Mouse (Mus musculus) CH12.LX (cell line): ENCODE results near the gene Lcn3. TPM values are rescaled to one million over a fixed set of nuclear protein-coding genes. Genes with fewer than 3 reads are reported as not detected.

Source experiments
- DNase-seq: peaks from one replicate; pipeline ENCODE4 v3.0.0-alpha.2; 2013; ENCODE audit errors: extremely low read depth
- H3K27ac ChIP-seq: 2 replicates; pipeline ENCODE4 v1.5.1; 2012; ENCODE audit warnings: low read depth, mild to moderate bottlenecking, control low read depth, moderate library complexity; ENCODE audit not compliant: insufficient read depth
- H3K27me3 ChIP-seq: replicated peaks from 2 replicates; pipeline ENCODE3; 2012; ENCODE audit warnings: inconsistent platforms
- H3K36me3 ChIP-seq, 2 experiments: replicated peaks in 1 of 2; 2 replicates each; pipeline versions ENCODE3 to v1.6.1; 2012; ENCODE audit warnings: inconsistent platforms in 1 of 2, low read length in 1 of 2, mild to moderate bottlenecking in 1 of 2, mixed read lengths in 1 of 2, moderate library complexity in 1 of 2; ENCODE audit not compliant: control insufficient read depth in 1 of 2, insufficient read depth in 1 of 2
- H3K4me1 ChIP-seq, 2 experiments: 2 replicates each; pipeline ENCODE4 v1.6.1; 2012; ENCODE audit warnings: inconsistent platforms in 1 of 2, moderate library complexity in 1 of 2; ENCODE audit not compliant: insufficient read depth in 2 of 2, control insufficient read depth in 1 of 2
- H3K4me2 ChIP-seq: 2 replicates; pipeline ENCODE4 v1.6.1; 2012; ENCODE audit warnings: low read depth, mild to moderate bottlenecking, control low read depth; ENCODE audit not compliant: poor library complexity, insufficient read depth, severe bottlenecking
- H3K4me3 ChIP-seq, 3 experiments: fragments of 150-350 bp in 1 of 3; sonication (generic) in 1 of 3; replicated peaks in 1 of 3; 2 replicates each; pipeline versions ENCODE3 to v1.5.1; 2011 to 2012; ENCODE audit warnings: low read depth in 2 of 3, low read length in 2 of 3, mild to moderate bottlenecking in 2 of 3, moderate library complexity in 2 of 3, control low read depth in 1 of 3, improper control_type of control experiment in 1 of 3, inconsistent platforms in 1 of 3, mixed read lengths in 1 of 3; ENCODE audit not compliant: poor library complexity in 1 of 3
- H3K79me2 ChIP-seq: replicated peaks from 2 replicates; pipeline ENCODE4 v1.6.1; 2012; ENCODE audit warnings: mild to moderate bottlenecking, moderate library complexity; ENCODE audit not compliant: control insufficient read depth, poor library complexity, insufficient read depth, severe bottlenecking; ENCODE audit errors: extremely low read depth
- H3K9ac ChIP-seq: 2 replicates; pipeline ENCODE4 v1.6.1; 2012; ENCODE audit warnings: low read depth, mild to moderate bottlenecking, control low read depth, moderate library complexity; ENCODE audit not compliant: insufficient read depth
- H3K9me3 ChIP-seq: replicated peaks from 2 replicates; pipeline ENCODE3; 2012; ENCODE audit warnings: low read length, inconsistent platforms, mixed read lengths
- CHD1 ChIP-seq: IDR thresholded peaks from 2 replicates; pipeline ENCODE4 v1.6.1; 2012; ENCODE audit warnings: low read depth, low read length, improper control_type of control experiment, inconsistent platforms
- CHD2 ChIP-seq: IDR thresholded peaks from 2 replicates; pipeline ENCODE4 v1.6.1; 2011; ENCODE audit warnings: low read length, improper control_type of control experiment
- CTCF ChIP-seq, 2 experiments: IDR thresholded peaks in 1 of 2; conservative IDR thresholded peaks in 1 of 2; 2 replicates each; pipeline ENCODE4 v1.5.1; 2011 to 2012; ENCODE audit warnings: low read depth in 2 of 2, low read length in 2 of 2, improper control_type of control experiment in 1 of 2, inconsistent platforms in 1 of 2, mild to moderate bottlenecking in 1 of 2, moderate library complexity in 1 of 2
- E2F4 ChIP-seq: IDR thresholded peaks from 2 replicates; pipeline ENCODE4 v1.6.1; 2011; ENCODE audit warnings: low read depth, low read length, improper control_type of control experiment; ENCODE audit not compliant: insufficient replicate concordance
- ETS1 ChIP-seq: conservative IDR thresholded peaks from 2 replicates; pipeline ENCODE4 v1.6.1; 2012; ENCODE audit warnings: low read depth, mild to moderate bottlenecking, inconsistent platforms, low read length, improper control_type of control experiment, moderate library complexity
- HCFC1 ChIP-seq: IDR thresholded peaks from 2 replicates; pipeline ENCODE4 v1.6.1; 2012; ENCODE audit warnings: low read depth, mild to moderate bottlenecking, inconsistent platforms, low read length, improper control_type of control experiment
- KAT2A ChIP-seq: IDR thresholded peaks from 2 replicates; pipeline ENCODE4 v1.6.1; 2012; ENCODE audit warnings: low read length, improper control_type of control experiment, inconsistent platforms; ENCODE audit not compliant: insufficient replicate concordance
- MAX ChIP-seq: IDR thresholded peaks from 2 replicates; pipeline ENCODE4 v1.6.1; 2011; ENCODE audit warnings: low read length, improper control_type of control experiment
- MAZ ChIP-seq: IDR thresholded peaks from 2 replicates; pipeline ENCODE4 v1.6.1; 2012; ENCODE audit warnings: low read depth, mild to moderate bottlenecking, inconsistent platforms, low read length, improper control_type of control experiment, moderate library complexity
- MEF2A ChIP-seq: IDR thresholded peaks from 2 replicates; pipeline ENCODE4 v1.6.1; 2014; ENCODE audit warnings: low read depth, mild to moderate bottlenecking, inconsistent platforms, low read length, improper control_type of control experiment, borderline replicate concordance
- PAX5 ChIP-seq: IDR thresholded peaks from 2 replicates; pipeline ENCODE4 v1.6.1; 2012; ENCODE audit warnings: low read length, inconsistent platforms, mixed read lengths
- POLR2AphosphoS2 ChIP-seq: IDR thresholded peaks from 2 replicates; pipeline ENCODE4 v1.6.1; 2011; ENCODE audit warnings: low read depth, low read length, improper control_type of control experiment
- RAD21 ChIP-seq: IDR thresholded peaks from 2 replicates; pipeline ENCODE4 v1.6.1; 2011; ENCODE audit warnings: low read depth, mild to moderate bottlenecking, low read length, improper control_type of control experiment, moderate library complexity
- TBP ChIP-seq: conservative IDR thresholded peaks from 2 replicates; pipeline ENCODE4 v1.6.1; 2011; ENCODE audit warnings: low read depth, low read length, improper control_type of control experiment
- ZC3H11A ChIP-seq: IDR thresholded peaks from 2 replicates; pipeline ENCODE4 v1.6.1; 2012; ENCODE audit warnings: low read depth, mild to moderate bottlenecking, inconsistent platforms, low read length, improper control_type of control experiment
- ZNF384 ChIP-seq: IDR thresholded peaks from 2 replicates; pipeline ENCODE4 v1.6.1; 2012; ENCODE audit warnings: low read depth, low read length, improper control_type of control experiment, inconsistent platforms
- dilution Hi-C: fragments of 300-500 bp; cut with MboI; formaldehyde crosslinking; loops from 2 replicates; pipeline ENCODE4 v1.14.3; 2020; ENCODE audit warnings: low sequenced_read_pairs; ENCODE audit not compliant: extremely low pct_unique_long_range_greater_than_20kb, extremely low pct_ligation_motif_present
- in situ Hi-C: fragments of 300-500 bp; cut with MboI; formaldehyde crosslinking; loops from 3 replicates; pipeline ENCODE4 v1.14.3; 2019; ENCODE audit warnings: low sequenced_read_pairs, low pct_ligation_motif_present, low pct_unique_long_range_greater_than_20kb, mixed read lengths
- polyA plus RNA-seq: library from polyadenylated mRNA; unstranded; fragments of >175 nt; gene quantifications from 2 replicates; pipeline ENCODE4 v1.2.1, GENCODE M21; 2012; ENCODE audit warnings: low read depth; ENCODE audit not compliant: insufficient read length
- total RNA-seq, 2 experiments: library from RNA; depleted of rRNA; stranded (reverse); fragments of 300-350 nt in 1 of 2; fragments of >200 nt in 1 of 2; gene quantifications; 2 replicates each; pipeline ENCODE4 v1.2.3; 2012 to 2014

Gene Lcn3
- total and polyA plus RNA-seq, 3 experiments = not detected

DNA sequence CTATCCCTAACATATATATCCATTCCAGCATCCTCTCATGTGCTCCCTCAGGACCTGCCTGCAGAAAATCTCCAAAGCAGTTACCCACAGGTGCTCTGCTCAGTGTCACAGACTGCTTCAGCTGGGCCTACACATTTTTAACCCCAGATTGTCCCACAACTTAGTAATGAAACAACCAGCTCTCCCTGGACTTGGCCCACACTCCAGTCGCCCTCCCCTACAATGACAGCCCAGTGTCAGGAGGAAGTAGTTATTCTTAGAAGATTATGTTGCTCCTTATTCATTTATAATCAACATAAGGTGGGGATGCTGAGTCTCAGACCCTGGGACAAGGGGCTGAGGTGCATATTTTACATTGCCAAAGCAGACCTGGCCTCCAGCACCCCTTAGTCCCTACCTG, 23.7 kb upstream of the Lcn3 start:
- Histone ChIP-seq H3K79me2 (no peaks in the 10 kb centered on the region), H3K27ac (no peak overlapping the region), H3K4me2 (no peak overlapping the region)
- TF ChIP-seq E2F4 (no peak), POLR2AphosphoS2 (no peak), ETS1 (no peak), ZC3H11A (no peak), RAD21 (no peak), PAX5 (no peak), KAT2A (no peak), HCFC1 (no peak), MAX (no peak), ZNF384 (no peak), CTCF (conservative IDR thresholded peaks at IDR 0.05 in 1 of 2, IDR thresholded peaks at IDR 0.05 in 1 of 2; ENCODE audit: low read depth in 2 of 2, low read length in 2 of 2) (no peak), MAZ (no peak), CHD1 (no peak), CHD2 (no peak), TBP (no peak)
- TF ChIP-seq, all 38 proteins: peak for 0
- Histone ChIP-seq H3K9ac (no peak overlapping the region), H3K4me3 (no peak overlapping the region), H3K4me1 (no peaks in the 10 kb centered on the region), H3K27me3 (peaks cover 31% of the 10 kb centered on the region), H3K9me3 (no peaks in the 10 kb centered on the region), H3K36me3 (no peaks in the 10 kb centered on the region)
- dilution Hi-C loops = no loop called here
- DNase-seq = no peak
- in situ Hi-C loops = no loop called here

- Histone ChIP-seq H3K27me3 (peaks cover 23% of the 10 kb centered on the region), H3K4me2 (no peak overlapping the region), H3K9ac (no peak overlapping the region), H3K27ac (no peak overlapping the region), H3K36me3 (no peaks in the 10 kb centered on the region), H3K4me3 (no peak overlapping the region), H3K4me1 (0 out of 4 replicates have a peak, but pooled peaks cover 0 to 3% of the 10 kb centered on the region in 2 experiments), H3K79me2 (no peaks in the 10 kb centered on the region), H3K9me3 (peaks cover 3% of the 10 kb centered on the region)
- no peak for DNase-seq
- dilution Hi-C loops = no loop called here
- in situ Hi-C loops = no loop called here
- TF ChIP-seq MEF2A = no peak
Measured at GRCm38 (mm10) chr2:25754201-25754600, 11.2 kb upstream of the Lcn3 start.
